ENCODE assay signal across 32 mouse cellular contexts in genomic region chr1:73027381-73027780, GRCm38 (mm10). TPM values are rescaled to one million over a fixed set of nuclear protein-coding genes. Genes with fewer than 3 reads are reported as not detected.
A peak's percentile ranks its signal among the peaks of the same experiment; 100 is the strongest.
DNase-seq lines count a peak whose midpoint lies in the region; ATAC-seq and TF ChIP-seq lines count a peak whose summit lies in the region.
"Had no signal": no experiment of that assay in that cellular context is flagged by ENCODE, and none has a peak within 500 bp of the region (broad histone marks: within the 10 kb centered on the region; RNA-seq: fewer than 3 reads in every experiment).

No protein-coding gene starts in this region.

- DNase-seq in kidney, postnatal 36 days, result no peak
- no peak for DNase-seq in lung, adult 2 months
- peak; percentile 13 for DNase-seq in lung, postnatal 10 days
- peak; percentile 59 for DNase-seq in stomach, postnatal 0 days (ENCODE audit: low spot score)
- DNase-seq in cerebellum, adult 2 months, result no peak
- DNase-seq: adrenal gland, adult 2 months; cerebellum, adult 11 months; cerebellum, postnatal 10 days; forebrain, postnatal 0 days; gastrocnemius, postnatal 36 days; heart, postnatal 4 days; kidney, adult 18-20 months; kidney, postnatal 10 days; liver, embryonic 13.5 days; right cerebral cortex, postnatal 14 days had no signal

- H3K9me3 ChIP-seq in kidney, embryonic 15.5 days (replicated peaks), result no peaks in the 10 kb centered on the region
- H3K9me3 ChIP-seq in lung, embryonic 15.5 days, result no peaks in the 10 kb centered on the region
- H3K9me3 ChIP-seq in stomach, postnatal 0 days (ENCODE audit: control insufficient read depth, low read length), result no peaks in the 10 kb centered on the region
- H3K9me3 ChIP-seq: forebrain, embryonic 10.5 days; limb, embryonic 10.5 days; liver, embryonic 13.5 days; midbrain, embryonic 12.5 days had no signal

- H3K4me2 ChIP-seq in kidney, embryonic 15.5 days, result no peak overlapping the region
- H3K4me2 ChIP-seq in lung, embryonic 15.5 days, result no peak overlapping the region
- H3K4me2 ChIP-seq in stomach, postnatal 0 days (replicated peaks; ENCODE audit: low read depth), result no peak overlapping the region
- H3K4me2 ChIP-seq: hindbrain, embryonic 14.5 days; liver, embryonic 13.5 days; midbrain, embryonic 12.5 days had no signal

- H3K4me3 ChIP-seq in kidney, embryonic 15.5 days (replicated peaks), result no peak overlapping the region
- no peak overlapping the region for H3K4me3 ChIP-seq in lung, embryonic 15.5 days
- H3K4me3 ChIP-seq in lung, adult 2 months (replicated peaks; ENCODE audit: extremely low read depth, low read depth, low read length), result no peak overlapping the region
- no peak overlapping the region for H3K4me3 ChIP-seq in stomach, postnatal 0 days (ENCODE audit: low read depth, low read length)
- H3K4me3 ChIP-seq in cerebellum, adult 2 months (replicated peaks; ENCODE audit: insufficient read depth, low read depth, low read length), result no peak overlapping the region
- H3K4me3 ChIP-seq: forebrain, embryonic 10.5 days; limb, embryonic 10.5 days; liver, embryonic 13.5 days; midbrain, embryonic 12.5 days had no signal

- H3K27ac ChIP-seq in kidney, embryonic 15.5 days, result peak overlapping the region; percentile 4; the same call in 1 of the 2 replicates
- H3K27ac ChIP-seq in lung, embryonic 15.5 days, result peak overlapping the region; percentile 38
- peak overlapping the region; percentile 56 for H3K27ac ChIP-seq in stomach, postnatal 0 days (replicated peaks)
- no peak overlapping the region for H3K27ac ChIP-seq in cerebellum, adult 2 months (ENCODE audit: insufficient read depth, low read length)
- H3K27ac ChIP-seq: forebrain, embryonic 10.5 days; hindbrain, embryonic 14.5 days; midbrain, embryonic 12.5 days had no signal

- no peak for ATAC-seq in kidney, embryonic 15.5 days (replicated peaks; ENCODE audit: low FRiP score)
- ATAC-seq in lung, embryonic 15.5 days (ENCODE audit: borderline replicate concordance, extremely low read depth, low FRiP score, low TSS enrichment), result peak; percentile 65
- ATAC-seq in stomach, postnatal 0 days (ENCODE audit: low FRiP score, low TSS enrichment), result peak; percentile 97
- ATAC-seq in granulocyte monocyte progenitor cell, adult 5-6 weeks (replicated peaks; ENCODE audit: poor library complexity, severe bottlenecking), result no peak
- ATAC-seq: forebrain, postnatal 0 days; inflammation-experienced regulatory T-cells, adult 6 months had no signal

- no peak overlapping the region for H3K9ac ChIP-seq in kidney, embryonic 15.5 days
- H3K9ac ChIP-seq in lung, embryonic 15.5 days, result no peak overlapping the region
- no peak overlapping the region for H3K9ac ChIP-seq in stomach, postnatal 0 days (ENCODE audit: low read length)
- H3K9ac ChIP-seq: forebrain, postnatal 0 days; hindbrain, embryonic 14.5 days; liver, embryonic 13.5 days; midbrain, embryonic 12.5 days had no signal

- TF ChIP-seq EP300 in stomach, postnatal 0 days (optimal IDR thresholded peaks at IDR 0.05), result no peak

- H3K36me3 ChIP-seq in kidney, embryonic 15.5 days, result no peaks in the 10 kb centered on the region
- H3K36me3 ChIP-seq in lung, embryonic 15.5 days, result no peaks in the 10 kb centered on the region
- H3K36me3 ChIP-seq in stomach, postnatal 0 days (ENCODE audit: control insufficient read depth, insufficient read depth, low read length), result no peaks in the 10 kb centered on the region
- H3K36me3 ChIP-seq: forebrain, embryonic 10.5 days; limb, embryonic 10.5 days; liver, embryonic 13.5 days; midbrain, embryonic 12.5 days had no signal

- 0 out of 2 replicates have a peak, but pooled peaks cover 2% of the 10 kb centered on the region for H3K4me1 ChIP-seq in kidney, embryonic 15.5 days
- H3K4me1 ChIP-seq in lung, embryonic 15.5 days, result no peaks in the 10 kb centered on the region
- H3K4me1 ChIP-seq in lung, adult 2 months (ENCODE audit: control insufficient read depth, insufficient read depth, low read length), result no peaks in the 10 kb centered on the region
- no peaks in the 10 kb centered on the region for H3K4me1 ChIP-seq in stomach, postnatal 0 days (replicated peaks; ENCODE audit: control insufficient read depth, insufficient read depth)
- H3K4me1 ChIP-seq in cerebellum, adult 2 months (ENCODE audit: control insufficient read depth, insufficient read depth, low read length), result no peaks in the 10 kb centered on the region
- H3K4me1 ChIP-seq: midbrain, embryonic 12.5 days had no signal

- no peaks in the 10 kb centered on the region for H3K27me3 ChIP-seq in kidney, embryonic 15.5 days
- H3K27me3 ChIP-seq in lung, embryonic 15.5 days, result no peaks in the 10 kb centered on the region
- no peaks in the 10 kb centered on the region for H3K27me3 ChIP-seq in stomach, postnatal 0 days (ENCODE audit: control insufficient read depth, insufficient read depth, low read length)
- H3K27me3 ChIP-seq in cerebellum, adult 2 months (ENCODE audit: control insufficient read depth, insufficient read depth, low read length), result no peaks in the 10 kb centered on the region
- H3K27me3 ChIP-seq: liver, embryonic 13.5 days; midbrain, embryonic 12.5 days had no signal

- 82% methylated on average over 4 of the region's 4 CpGs for WGBS in kidney, embryonic 15.5 days
- WGBS in lung, embryonic 15.5 days, result 63% methylated on average over 4 of the region's 4 CpGs
- WGBS in lung, adult 2 months, result 65% methylated on average over 4 of the region's 4 CpGs
- 60% methylated on average over 4 of the region's 4 CpGs for WGBS in stomach, postnatal 0 days
- 89% methylated on average over 4 of the region's 4 CpGs for WGBS in cerebellum, adult 2 months

- TF ChIP-seq POLR2A in lung, adult 2 months (IDR thresholded peaks at IDR 0.05; ENCODE audit: borderline replicate concordance, extremely low read depth, low read depth, low read length), result no peak
- TF ChIP-seq POLR2A in cerebellum, adult 2 months (IDR thresholded peaks at IDR 0.05; ENCODE audit: borderline replicate concordance, insufficient read depth, low read length), result no peak

- TF ChIP-seq CTCF in lung, adult 2 months (IDR thresholded peaks at IDR 0.05; ENCODE audit: insufficient read depth, low read length), result no peak
- no peak for TF ChIP-seq CTCF in stomach, postnatal 0 days (IDR thresholded peaks at IDR 0.05; ENCODE audit: low read depth)
- no peak for TF ChIP-seq CTCF in cerebellum, adult 2 months (IDR thresholded peaks at IDR 0.05; ENCODE audit: borderline replicate concordance, insufficient read depth, low read depth, low read length)

RNA-seq across cellular contexts. Expression of gene Tnp1, which starts 11.7 kb away (rescaled TPM):
- not detected in 2 replicates for polyA plus RNA-seq in kidney, embryonic 15.5 days (2015; fragmentation: Nextera tagmentation; extraction: Ambion mirVana)
- polyA plus RNA-seq in lung, embryonic 15.5 days (2015; fragmentation: Nextera tagmentation; extraction: Ambion mirVana), result not detected in 2 replicates
- not detected in 2 replicates for polyA plus RNA-seq in lung, adult 2 months (2012; rRNA removed)
- polyA plus RNA-seq in stomach, postnatal 0 days (2015; fragmentation: Nextera tagmentation; extraction: Ambion mirVana), result not detected in 2 replicates
- not detected in 2 replicates for polyA plus RNA-seq in cerebellum, adult 2 months (2012; rRNA removed)
- total RNA-seq in granulocyte monocyte progenitor cell, adult 5-6 weeks (2014; fragmentation: Nextera tagmentation), result not detected in 2 replicates
- total RNA-seq in granulocyte monocyte progenitor cell, adult 5-6 weeks (2017), result not detected in 2 replicates
- total RNA-seq: adrenal gland, adult 2 months; adrenal gland, postnatal 4 days; forebrain, postnatal 0 days; gastrocnemius, postnatal 36 days; heart, postnatal 4 days; layer of hippocampus, adult 18-20 months; layer of hippocampus, postnatal 25 days; megakaryocyte, adult 5-6 weeks had no signal
- polyA plus RNA-seq: adrenal gland, adult 2 months; cortical plate, adult 2 months; embryonic facial prominence, embryonic 11.5 days; forebrain, embryonic 10.5 days; forebrain, postnatal 0 days; heart, embryonic 16.5 days; hindbrain, embryonic 14.5 days; inflammation-experienced regulatory T-cells, adult 6 months; limb, embryonic 10.5 days; liver, embryonic 13.5 days; midbrain, embryonic 12.5 days; neural tube, embryonic 11.5 days; thymus, postnatal 0 days had no signal

Comparison
In these comparisons a context has a peak if more than half of its experiments do, and no peak if none do; other contexts are left out.
1. DNase-seq: peak in lung, postnatal 10 days (single experiment) and stomach, postnatal 0 days (single experiment); none in kidney, postnatal 36 days (0 of 2), lung, adult 2 months (single experiment) and cerebellum, adult 2 months (0 of 2).
2. ATAC-seq: peak in lung, embryonic 15.5 days (single experiment) and stomach, postnatal 0 days (single experiment); none in kidney, embryonic 15.5 days (single experiment) and granulocyte monocyte progenitor cell, adult 5-6 weeks (single experiment).